Mouse (Mus musculus): ENCODE data around the gene Tenm2. TPM values are rescaled to one million over a fixed set of nuclear protein-coding genes. Genes with fewer than 3 reads are reported as not detected.

Tenm2 gene
- polyA plus RNA-seq, 1 experiment from 2014 or later = 1.8 TPM

DNA sequence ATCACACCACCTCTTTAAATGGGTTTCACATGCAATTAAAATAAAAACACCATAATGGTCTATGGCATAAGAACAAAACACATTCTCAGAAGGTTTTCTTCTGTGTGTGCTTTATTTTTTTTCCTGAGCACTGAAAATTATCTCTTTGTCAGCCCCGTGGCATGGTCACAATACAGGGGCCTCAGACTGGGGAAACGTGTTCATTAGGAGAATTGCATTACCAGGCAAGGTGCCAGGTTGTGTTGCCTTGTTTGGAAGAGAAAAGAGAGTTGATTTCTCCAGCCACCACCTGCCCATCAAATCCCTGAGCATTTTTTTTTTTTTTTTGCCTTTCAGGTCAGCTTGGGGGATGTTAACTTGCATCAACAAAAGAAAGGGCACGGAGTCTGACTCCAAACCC is 631.5 kb downstream of the Tenm2 start:
- Histone ChIP-seq H3K27ac (peak overlapping the region; percentile 67; the same call in 1 of the 2 replicates), H3K36me3 (replicated peaks) (no peaks in the 10 kb centered on the region), H3K4me3 (no peak overlapping the region), H3K4me1 (peaks cover 29% of the 10 kb centered on the region), H3K27me3 (ENCODE audit: poor library complexity, severe bottlenecking) (no peaks in the 10 kb centered on the region), H3K9me3 (peaks cover 4% of the 10 kb centered on the region; the same call in 1 of the 2 replicates)
- no peak for DNase-seq (ENCODE audit: extremely low spot score, low spot score)
- 38% methylated on average over 3 of the region's 3 CpGs for WGBS

DNA sequence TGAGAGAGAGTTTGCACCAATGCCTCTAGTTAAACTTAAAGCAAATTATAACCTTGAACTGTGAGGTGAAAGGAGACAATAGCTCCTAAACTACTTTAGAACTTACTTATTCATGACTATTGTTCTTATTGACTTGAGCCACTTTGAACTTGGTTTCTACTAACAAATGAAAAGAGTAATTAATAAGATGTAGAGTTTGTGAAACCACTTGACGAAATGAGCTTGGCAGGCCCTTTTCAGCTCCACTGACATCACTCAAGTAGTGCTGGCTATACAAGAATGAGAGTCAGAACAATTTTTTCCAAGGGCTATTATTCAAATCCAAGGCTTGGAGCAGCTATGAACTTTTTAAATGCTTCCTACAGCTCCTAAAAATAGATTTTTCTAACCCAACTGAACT is 643.3 kb downstream of the Tenm2 start:
- H3K27ac ChIP-seq = no peak overlapping the region
- no peak for DNase-seq (ENCODE audit: extremely low spot score, low spot score)
- no peak overlapping the region for H3K4me3 ChIP-seq
- WGBS = 33% methylated on average over 1 of the region's 1 CpGs
- no peaks in the 10 kb centered on the region for H3K27me3 ChIP-seq (ENCODE audit: poor library complexity, severe bottlenecking)
- H3K36me3 ChIP-seq (replicated peaks) = no peaks in the 10 kb centered on the region
- no peaks in the 10 kb centered on the region for H3K9me3 ChIP-seq
- H3K4me1 ChIP-seq = peaks cover 30% of the 10 kb centered on the region

DNA sequence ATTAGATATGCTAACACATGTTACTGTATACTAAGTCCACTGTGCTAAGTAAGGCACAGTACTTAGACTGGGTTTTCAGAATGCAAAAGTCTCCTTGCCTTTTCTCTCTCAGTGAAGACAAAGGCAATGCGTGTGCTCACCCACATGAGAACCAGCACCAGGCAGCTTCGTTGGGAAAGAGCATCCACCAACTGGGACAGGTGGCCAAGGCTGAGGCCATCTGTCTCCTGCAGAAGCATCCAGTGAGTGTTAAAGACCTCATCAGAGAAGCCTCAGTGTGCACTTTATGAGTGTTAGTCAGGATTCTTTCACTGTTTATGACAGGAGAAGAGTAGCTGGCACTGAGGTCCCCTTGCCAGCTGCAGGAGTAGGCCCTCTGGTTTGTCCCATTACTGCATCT is 669.6 kb downstream of the Tenm2 start:
- WGBS = 85% methylated on average over 2 of the region's 2 CpGs

DNA sequence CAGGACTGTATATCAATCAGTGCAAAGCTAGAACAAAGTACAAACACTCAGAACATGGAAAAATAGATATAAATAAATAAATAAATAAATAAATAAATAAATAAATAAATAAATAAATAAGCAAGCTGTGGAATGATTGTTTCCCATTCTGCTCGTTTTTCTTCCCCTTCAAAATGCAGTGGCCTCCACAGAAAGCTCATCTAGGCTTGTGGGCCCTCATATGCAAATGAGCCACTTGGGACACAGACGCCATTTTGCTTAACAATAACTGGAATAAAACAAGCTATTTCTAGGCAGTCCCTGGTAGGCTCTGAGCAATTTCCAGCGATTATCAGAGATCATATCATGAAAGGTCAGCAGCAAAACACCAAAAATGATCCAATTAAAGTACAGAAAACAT is 672.9 kb downstream of the Tenm2 start:
- WGBS = 77% methylated on average over 3 of the region's 3 CpGs
- Histone ChIP-seq H3K4me1 (peaks cover 12% of the 10 kb centered on the region; the same call in 1 of the 2 replicates), H3K4me3 (no peak overlapping the region), H3K36me3 (replicated peaks) (no peaks in the 10 kb centered on the region), H3K27me3 (ENCODE audit: poor library complexity, severe bottlenecking) (no peaks in the 10 kb centered on the region), H3K27ac (no peak overlapping the region), H3K9me3 (no peaks in the 10 kb centered on the region)
- no peak for DNase-seq (ENCODE audit: extremely low spot score, low spot score)

More for the DNA sequence above, 669.6 kb downstream of the Tenm2 start:
- no peak for DNase-seq (ENCODE audit: extremely low spot score, low spot score)
- H3K36me3 ChIP-seq (replicated peaks) = no peaks in the 10 kb centered on the region
- H3K27ac ChIP-seq = no peak overlapping the region
- peaks cover 12% of the 10 kb centered on the region; the same call in 1 of the 2 replicates for H3K4me1 ChIP-seq
- no peak overlapping the region for H3K4me3 ChIP-seq
- no peaks in the 10 kb centered on the region for H3K9me3 ChIP-seq
- no peaks in the 10 kb centered on the region for H3K27me3 ChIP-seq (ENCODE audit: poor library complexity, severe bottlenecking)

DNA sequence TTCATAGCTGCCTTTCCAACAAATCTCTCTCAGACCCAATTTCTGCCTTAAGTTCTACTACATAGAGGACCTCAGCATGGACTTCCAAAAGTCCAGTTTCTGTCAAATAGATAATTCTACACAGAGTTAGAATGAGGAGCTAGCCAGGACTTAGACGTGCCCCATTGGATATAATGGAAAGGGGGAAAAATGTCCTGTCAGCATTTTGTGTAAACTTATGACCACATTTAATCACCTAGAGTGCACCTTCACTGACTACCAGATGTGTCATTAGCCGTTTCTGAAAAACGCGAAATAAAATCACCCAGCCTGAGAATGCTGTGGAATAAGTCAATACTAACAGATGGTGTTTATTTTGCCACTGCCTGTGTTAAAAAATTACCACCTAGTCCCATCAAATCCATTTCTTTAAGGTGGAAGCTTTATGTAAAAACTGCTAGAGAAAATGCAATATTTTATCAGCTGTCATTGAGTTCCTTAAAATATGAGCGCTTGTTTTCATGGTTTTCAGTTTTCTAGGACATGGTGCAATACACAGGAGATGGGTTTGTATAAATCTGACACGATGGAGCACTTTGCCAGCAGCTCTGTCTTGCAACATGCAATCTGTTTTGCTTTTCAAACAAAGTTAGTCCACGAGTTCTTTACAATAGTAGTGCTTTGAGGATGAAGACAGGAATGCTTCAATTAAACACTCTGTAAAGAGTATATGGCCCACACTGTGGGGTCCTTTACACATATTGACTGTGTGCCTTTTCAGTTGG is 674.8 kb downstream of the Tenm2 start:
- DNase-seq (ENCODE audit: extremely low spot score, low spot score) = no peak
- Histone ChIP-seq H3K27me3 (ENCODE audit: poor library complexity, severe bottlenecking) (no peaks in the 10 kb centered on the region), H3K9me3 (no peaks in the 10 kb centered on the region), H3K4me3 (no peak overlapping the region), H3K36me3 (replicated peaks) (no peaks in the 10 kb centered on the region), H3K4me1 (peaks cover 5% of the 10 kb centered on the region; the same call in 1 of the 2 replicates), H3K27ac (no peak overlapping the region)
- 90% methylated on average over 7 of the region's 7 CpGs for WGBS

DNA sequence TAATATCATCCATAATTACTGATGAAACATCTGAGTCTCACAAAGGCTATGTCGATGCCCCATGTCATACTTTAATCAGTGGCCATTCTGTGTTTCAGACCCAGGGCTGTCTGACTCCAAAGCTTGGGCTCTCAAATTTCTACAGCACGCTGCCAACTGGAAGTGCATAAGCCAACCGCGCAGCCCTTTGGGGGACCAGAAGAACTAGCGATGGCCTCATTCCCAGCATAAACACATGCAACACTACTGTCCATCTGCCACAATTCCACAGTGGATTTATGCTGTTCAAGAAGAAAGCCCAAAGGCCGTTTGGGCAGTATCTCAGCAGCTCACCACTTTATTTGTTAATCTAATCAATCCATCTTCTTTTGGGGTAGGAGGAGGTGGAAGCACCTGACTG is 678.4 kb downstream of the Tenm2 start:
- Histone ChIP-seq H3K4me3 (no peak overlapping the region), H3K9me3 (no peaks in the 10 kb centered on the region), H3K36me3 (replicated peaks) (no peaks in the 10 kb centered on the region), H3K4me1 (peaks cover 18% of the 10 kb centered on the region), H3K27me3 (ENCODE audit: poor library complexity, severe bottlenecking) (no peaks in the 10 kb centered on the region), H3K27ac (no peak overlapping the region)
- 90% methylated on average over 6 of the region's 6 CpGs for WGBS
- DNase-seq (ENCODE audit: extremely low spot score, low spot score) = no peak

GRCm38 (mm10) chr11:36553286-36553685 is 682.5 kb downstream of the Tenm2 start:
- DNase-seq (ENCODE audit: extremely low spot score, low spot score) = no peak
- H3K27ac ChIP-seq = no peak overlapping the region
- WGBS = 34% methylated on average over 5 of the region's 5 CpGs

DNA sequence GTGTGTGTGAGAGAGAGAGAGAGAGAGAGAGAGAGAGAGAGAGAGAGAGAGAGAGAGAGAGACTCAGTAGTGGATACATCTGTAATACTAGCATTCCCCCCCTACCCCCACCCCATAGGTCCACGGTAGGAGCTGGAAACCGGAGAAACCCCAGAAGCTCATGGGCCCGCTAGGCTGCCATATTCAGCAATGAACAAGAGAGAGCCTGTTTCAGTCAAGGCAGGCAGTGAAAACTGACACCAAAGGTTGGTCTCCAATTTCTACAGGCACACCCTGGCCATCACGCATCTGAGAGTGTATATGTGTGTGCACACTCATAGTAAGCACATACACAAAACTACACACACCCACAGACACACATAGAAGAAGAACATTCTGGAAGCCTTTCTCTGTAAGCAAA is 685.1 kb downstream of the Tenm2 start:
- Histone ChIP-seq H3K9me3 (no peaks in the 10 kb centered on the region), H3K27ac (no peak overlapping the region), H3K36me3 (replicated peaks) (no peaks in the 10 kb centered on the region), H3K4me3 (no peak overlapping the region), H3K27me3 (ENCODE audit: poor library complexity, severe bottlenecking) (no peaks in the 10 kb centered on the region), H3K4me1 (peaks cover 48% of the 10 kb centered on the region)
- DNase-seq (ENCODE audit: extremely low spot score, low spot score) = no peak
- WGBS = 77% methylated on average over 4 of the region's 4 CpGs

More at GRCm38 (mm10) chr11:36553286-36553685, 682.5 kb downstream of the Tenm2 start:
- no peaks in the 10 kb centered on the region for H3K27me3 ChIP-seq (ENCODE audit: poor library complexity, severe bottlenecking)
- H3K4me1 ChIP-seq = peaks cover 44% of the 10 kb centered on the region
- no peaks in the 10 kb centered on the region for H3K9me3 ChIP-seq
- no peaks in the 10 kb centered on the region for H3K36me3 ChIP-seq (replicated peaks)
- H3K4me3 ChIP-seq = no peak overlapping the region

DNA sequence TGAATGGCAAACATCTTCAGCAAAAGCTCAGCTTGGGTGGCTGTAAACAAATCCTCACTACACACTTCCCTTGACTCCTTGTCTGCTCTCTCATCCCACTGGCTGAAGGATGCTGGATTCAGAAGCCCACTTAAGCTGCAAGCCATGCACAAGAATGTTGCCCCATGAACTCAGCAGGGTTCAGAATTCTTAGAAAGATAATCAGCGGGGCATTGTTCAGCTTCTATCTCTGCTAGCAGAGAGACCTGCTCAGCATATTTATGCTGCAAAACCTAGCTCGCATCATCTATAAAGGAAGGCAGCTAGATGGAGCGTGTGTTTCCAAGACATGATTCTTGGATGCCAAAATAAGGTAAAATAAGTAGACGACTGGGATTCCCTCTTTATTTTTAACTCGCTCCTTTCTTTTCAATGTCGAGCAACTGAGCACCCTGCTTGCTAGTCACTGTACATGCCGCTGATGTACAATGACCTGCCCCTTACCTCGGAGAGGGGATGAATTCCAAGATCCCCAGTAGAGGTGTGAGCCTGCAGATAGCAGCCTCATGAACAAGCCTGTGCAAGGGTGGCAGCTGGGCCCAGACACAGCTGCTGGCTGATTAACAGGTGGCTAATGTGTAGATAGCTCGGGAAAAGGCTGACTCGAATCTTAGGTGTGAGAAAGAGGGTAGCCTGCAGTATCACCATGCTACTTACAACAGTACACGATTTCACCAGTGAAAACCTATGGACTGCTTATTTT is 686.2 kb downstream of the Tenm2 start:
- H3K27ac ChIP-seq = peak overlapping the region; percentile 48; the same call in 1 of the 2 replicates
- no peak overlapping the region for H3K4me3 ChIP-seq
- H3K27me3 ChIP-seq (ENCODE audit: poor library complexity, severe bottlenecking) = no peaks in the 10 kb centered on the region
- H3K9me3 ChIP-seq = no peaks in the 10 kb centered on the region
- no peak for DNase-seq (ENCODE audit: extremely low spot score, low spot score)
- 76% methylated on average over 11 of the region's 11 CpGs for WGBS
- H3K36me3 ChIP-seq (replicated peaks) = no peaks in the 10 kb centered on the region
- peaks cover 48% of the 10 kb centered on the region for H3K4me1 ChIP-seq

- 61% methylated on average over 4 of the region's 4 CpGs for WGBS
- H3K9me3 ChIP-seq = no peaks in the 10 kb centered on the region
- DNase-seq (ENCODE audit: extremely low spot score, low spot score) = no peak
- peaks cover 47% of the 10 kb centered on the region for H3K4me1 ChIP-seq
- no peaks in the 10 kb centered on the region for H3K27me3 ChIP-seq (ENCODE audit: poor library complexity, severe bottlenecking)
- H3K36me3 ChIP-seq (replicated peaks) = no peaks in the 10 kb centered on the region
- 0 out of 2 replicates have a peak overlapping the region, but pooled peaks have one; percentile 25 for H3K27ac ChIP-seq
- no peak overlapping the region for H3K4me3 ChIP-seq
These were observed 687.6 kb downstream of the Tenm2 start for GRCm38 (mm10) chr11:36548139-36548538.

DNA sequence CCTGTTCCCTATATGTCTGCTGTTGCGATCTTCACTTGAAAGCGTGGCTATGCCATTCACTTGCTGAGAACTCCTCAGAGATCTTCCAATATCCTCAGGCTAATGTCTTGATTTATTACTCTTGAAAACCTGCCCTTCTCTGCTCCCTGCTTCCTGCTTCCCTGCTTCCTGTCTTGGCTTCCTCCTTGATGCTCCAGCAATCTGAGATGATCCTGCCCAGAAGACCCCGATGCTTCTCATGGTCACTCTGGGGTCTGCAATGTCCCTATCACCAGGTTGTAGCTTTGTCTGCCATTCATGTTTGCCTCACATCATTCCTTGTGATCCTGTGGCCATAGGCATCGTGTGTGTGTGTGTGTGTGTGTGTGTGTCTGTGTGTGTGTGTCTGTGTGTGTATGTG is 697.6 kb downstream of the Tenm2 start:
- WGBS = 92% methylated on average over 4 of the region's 4 CpGs
- H3K27ac ChIP-seq = no peak overlapping the region
- DNase-seq (ENCODE audit: extremely low spot score, low spot score) = no peak
- no peaks in the 10 kb centered on the region for H3K27me3 ChIP-seq (ENCODE audit: poor library complexity, severe bottlenecking)
- no peaks in the 10 kb centered on the region for H3K36me3 ChIP-seq (replicated peaks)
- H3K9me3 ChIP-seq = no peaks in the 10 kb centered on the region
- peaks cover under 1% of the 10 kb centered on the region; the same call in 1 of the 2 replicates for H3K4me1 ChIP-seq
- no peak overlapping the region for H3K4me3 ChIP-seq

DNA sequence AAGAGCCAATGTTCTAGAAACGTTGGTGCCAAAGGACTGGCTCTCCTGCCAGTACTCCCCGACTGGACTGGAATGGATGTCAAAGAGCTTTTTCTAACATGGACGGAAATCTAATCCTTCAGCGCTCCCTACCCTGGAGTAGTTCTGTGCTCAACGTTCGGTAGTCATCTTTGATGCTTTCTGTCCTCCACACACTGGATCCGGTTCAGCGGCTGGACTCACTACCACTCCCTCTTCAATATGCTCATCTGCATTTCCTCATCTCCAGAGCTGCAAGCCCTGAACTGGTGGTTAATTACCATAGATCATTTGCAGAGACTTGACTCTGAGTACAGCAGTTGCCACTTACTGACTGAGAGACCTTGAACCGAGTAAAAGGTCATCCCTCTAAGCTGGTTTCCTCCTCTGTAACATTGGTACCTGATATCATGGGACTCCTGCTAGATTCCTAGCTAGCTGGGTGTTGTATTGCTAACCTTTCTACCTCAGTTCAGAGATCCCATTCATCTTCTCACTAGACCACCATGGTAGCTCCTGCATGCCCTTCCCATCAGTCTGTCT is 698.1 kb downstream of the Tenm2 start:
- H3K4me1 ChIP-seq = no peaks in the 10 kb centered on the region
- no peak overlapping the region for H3K27ac ChIP-seq
- WGBS = 94% methylated on average over 9 of the region's 9 CpGs
- H3K9me3 ChIP-seq = no peaks in the 10 kb centered on the region
- DNase-seq (ENCODE audit: extremely low spot score, low spot score) = no peak
- H3K27me3 ChIP-seq (ENCODE audit: poor library complexity, severe bottlenecking) = no peaks in the 10 kb centered on the region
- no peak overlapping the region for H3K4me3 ChIP-seq
- H3K36me3 ChIP-seq (replicated peaks) = no peaks in the 10 kb centered on the region

GRCm38 (mm10) chr11:36535591-36535990 is 700.2 kb downstream of the Tenm2 start:
- Histone ChIP-seq H3K9me3 (no peaks in the 10 kb centered on the region), H3K4me3 (no peak overlapping the region), H3K36me3 (replicated peaks) (no peaks in the 10 kb centered on the region), H3K4me1 (no peaks in the 10 kb centered on the region), H3K27me3 (ENCODE audit: poor library complexity, severe bottlenecking) (no peaks in the 10 kb centered on the region), H3K27ac (no peak overlapping the region)
- no peak for DNase-seq (ENCODE audit: extremely low spot score, low spot score)
- 97% methylated on average over 3 of the region's 3 CpGs for WGBS

All from forebrain, embryonic 10.5 days (tissue).